Mouse (Mus musculus): ENCODE data around the gene Lman1l. TPM values are rescaled to one million over a fixed set of nuclear protein-coding genes. Genes with fewer than 3 reads are reported as not detected.

Gene Lman1l
- polyA plus RNA-seq, 1 experiment from 2014 or later, result not detected

GRCm38 (mm10) chr9:57628717-57629116 lies 8.1 kb upstream of the Lman1l start:
- WGBS, result 93% methylated on average over 12 of the region's 12 CpGs
- H3K9me3 ChIP-seq, result no peaks in the 10 kb centered on the region
- peaks cover 99% of the 10 kb centered on the region for H3K36me3 ChIP-seq (replicated peaks)

DNA sequence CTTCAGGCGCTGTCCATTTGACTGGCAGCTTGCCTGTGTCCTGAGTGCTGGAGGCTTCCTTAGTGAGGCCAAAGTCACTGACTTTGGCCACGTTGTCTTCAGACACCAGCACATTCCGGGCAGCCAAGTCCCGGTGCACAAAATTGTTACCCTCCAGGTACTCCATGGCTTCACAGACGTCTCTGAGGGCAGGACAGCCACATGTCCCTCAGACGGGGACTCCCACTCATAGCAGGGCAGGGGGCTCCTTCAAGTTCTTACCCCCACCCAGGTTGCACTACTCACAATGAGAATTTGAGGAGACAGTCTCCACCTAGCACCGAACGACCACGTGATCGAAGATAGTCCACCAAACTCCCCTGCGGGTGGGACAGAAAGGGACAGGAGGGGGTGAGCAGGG lies 7.3 kb upstream of the Lman1l start:
- H3K4me3 ChIP-seq, result no peak overlapping the region
- H3K36me3 ChIP-seq (replicated peaks), result peaks cover 91% of the 10 kb centered on the region
- H3K27ac ChIP-seq (replicated peaks), result no peak overlapping the region
- WGBS, result 96% methylated on average over 11 of the region's 11 CpGs
- H3K9me3 ChIP-seq, result no peaks in the 10 kb centered on the region
- 0 out of 2 replicates have a peak, but pooled peaks cover 2% of the 10 kb centered on the region for H3K4me1 ChIP-seq
- no peaks in the 10 kb centered on the region for H3K27me3 ChIP-seq (replicated peaks; ENCODE audit: low read depth, poor library complexity, severe bottlenecking)
- no peak for DNase-seq (ENCODE audit: low spot score)

More at GRCm38 (mm10) chr9:57628717-57629116, 8.1 kb upstream of the Lman1l start:
- no peak overlapping the region for H3K27ac ChIP-seq (replicated peaks)
- no peak for DNase-seq (ENCODE audit: low spot score)
- no peaks in the 10 kb centered on the region for H3K27me3 ChIP-seq (replicated peaks; ENCODE audit: low read depth, poor library complexity, severe bottlenecking)
- no peak overlapping the region for H3K4me3 ChIP-seq
- H3K4me1 ChIP-seq, result 0 out of 2 replicates have a peak, but pooled peaks cover 2% of the 10 kb centered on the region

DNA sequence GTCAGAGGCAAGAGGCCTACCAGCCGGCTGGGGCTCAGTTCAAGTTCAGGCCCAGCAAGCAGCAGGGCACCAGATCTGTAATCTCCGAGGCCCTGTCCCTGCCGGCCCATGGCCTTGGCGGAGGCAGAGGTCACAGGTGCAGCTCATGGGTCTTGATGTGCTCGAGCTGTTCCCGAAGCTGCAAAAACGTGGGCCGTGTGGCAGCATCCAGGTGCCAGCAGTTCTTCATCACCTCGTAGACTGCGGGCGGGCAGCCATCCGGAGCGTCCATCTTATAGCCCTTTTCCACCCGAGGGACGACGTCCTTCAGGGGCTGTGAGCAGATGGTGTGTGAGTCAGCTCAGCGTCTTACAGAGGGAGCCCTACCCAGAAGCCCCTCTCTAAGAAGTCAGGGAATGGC lies 6.6 kb upstream of the Lman1l start:
- 0 out of 2 replicates have a peak, but pooled peaks cover 2% of the 10 kb centered on the region for H3K4me1 ChIP-seq
- H3K36me3 ChIP-seq (replicated peaks), result peaks cover 84% of the 10 kb centered on the region
- no peak overlapping the region for H3K4me3 ChIP-seq
- DNase-seq (ENCODE audit: low spot score), result no peak
- WGBS, result 93% methylated on average over 17 of the region's 17 CpGs
- no peaks in the 10 kb centered on the region for H3K27me3 ChIP-seq (replicated peaks; ENCODE audit: low read depth, poor library complexity, severe bottlenecking)
- H3K9me3 ChIP-seq, result no peaks in the 10 kb centered on the region
- no peak overlapping the region for H3K27ac ChIP-seq (replicated peaks)

GRCm38 (mm10) chr9:57625674-57626500 lies 5.3 kb upstream of the Lman1l start:
- H3K27me3 ChIP-seq (replicated peaks; ENCODE audit: low read depth, poor library complexity, severe bottlenecking), result no peaks in the 10 kb centered on the region
- H3K27ac ChIP-seq (replicated peaks), result no peak overlapping the region
- 0 out of 2 replicates have a peak, but pooled peaks cover 2% of the 10 kb centered on the region for H3K4me1 ChIP-seq
- peaks cover 71% of the 10 kb centered on the region for H3K36me3 ChIP-seq (replicated peaks)
- 82% methylated on average over 15 of the region's 15 CpGs for WGBS
- no peaks in the 10 kb centered on the region for H3K9me3 ChIP-seq
- no peak overlapping the region for H3K4me3 ChIP-seq
- no peak for DNase-seq (ENCODE audit: low spot score)

DNA sequence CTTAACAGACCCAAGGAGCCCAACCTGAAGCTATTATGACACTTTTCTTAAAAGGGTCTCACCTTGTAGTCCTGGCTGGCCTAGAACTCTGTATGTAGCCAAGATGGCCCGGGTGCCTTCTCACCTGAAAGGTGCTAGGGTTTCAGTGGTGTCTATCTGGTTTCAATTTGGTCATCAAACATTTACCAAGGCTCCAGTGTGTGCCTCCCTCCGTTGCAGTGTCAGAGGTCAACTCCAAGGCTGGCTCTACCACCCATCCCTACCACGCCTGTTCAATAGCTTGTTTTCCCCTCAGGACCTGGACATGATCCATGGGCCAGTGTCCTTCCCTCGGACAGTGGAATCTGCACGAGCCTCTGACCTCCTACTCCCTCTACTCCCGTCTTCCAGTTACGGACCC lies 3.7 kb upstream of the Lman1l start:
- Histone ChIP-seq H3K27ac (replicated peaks) (no peak overlapping the region), H3K9me3 (no peaks in the 10 kb centered on the region), H3K4me3 (no peak overlapping the region), H3K36me3 (replicated peaks) (peaks cover 55% of the 10 kb centered on the region), H3K4me1 (peaks cover 6% of the 10 kb centered on the region; the same call in 1 of the 2 replicates), H3K27me3 (replicated peaks; ENCODE audit: low read depth, poor library complexity, severe bottlenecking) (no peaks in the 10 kb centered on the region)
- WGBS, result 78% methylated on average over 7 of the region's 7 CpGs
- no peak for DNase-seq (ENCODE audit: low spot score)

DNA sequence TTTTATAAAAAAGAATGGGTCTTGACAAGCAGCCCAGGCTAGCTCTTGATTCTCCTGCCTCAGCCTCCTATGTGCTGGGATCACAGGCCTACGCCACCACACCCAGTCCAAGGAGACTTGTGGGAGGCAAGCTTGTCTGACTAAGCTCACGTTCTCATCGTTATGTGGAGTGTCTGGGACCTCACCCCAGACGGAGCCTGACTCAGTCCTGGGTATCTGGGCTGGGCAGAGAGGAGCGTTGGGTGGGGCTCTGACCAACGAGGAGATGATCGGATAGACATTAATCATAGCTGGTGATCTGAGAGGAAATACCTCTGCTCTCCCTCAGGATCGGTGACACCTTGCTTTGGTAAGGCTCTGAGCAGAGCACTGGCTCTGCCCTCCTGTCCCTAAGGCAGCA lies 1.7 kb downstream of the Lman1l start:
- 80% methylated on average over 8 of the region's 8 CpGs for WGBS
- no peak for DNase-seq (ENCODE audit: low spot score)
- Histone ChIP-seq H3K36me3 (replicated peaks) (peaks cover under 1% of the 10 kb centered on the region; the same call in 1 of the 2 replicates), H3K4me3 (no peak overlapping the region), H3K4me1 (peaks cover 4% of the 10 kb centered on the region; the same call in 1 of the 2 replicates), H3K27me3 (replicated peaks; ENCODE audit: low read depth, poor library complexity, severe bottlenecking) (no peaks in the 10 kb centered on the region), H3K27ac (replicated peaks) (no peak overlapping the region), H3K9me3 (no peaks in the 10 kb centered on the region)

DNA sequence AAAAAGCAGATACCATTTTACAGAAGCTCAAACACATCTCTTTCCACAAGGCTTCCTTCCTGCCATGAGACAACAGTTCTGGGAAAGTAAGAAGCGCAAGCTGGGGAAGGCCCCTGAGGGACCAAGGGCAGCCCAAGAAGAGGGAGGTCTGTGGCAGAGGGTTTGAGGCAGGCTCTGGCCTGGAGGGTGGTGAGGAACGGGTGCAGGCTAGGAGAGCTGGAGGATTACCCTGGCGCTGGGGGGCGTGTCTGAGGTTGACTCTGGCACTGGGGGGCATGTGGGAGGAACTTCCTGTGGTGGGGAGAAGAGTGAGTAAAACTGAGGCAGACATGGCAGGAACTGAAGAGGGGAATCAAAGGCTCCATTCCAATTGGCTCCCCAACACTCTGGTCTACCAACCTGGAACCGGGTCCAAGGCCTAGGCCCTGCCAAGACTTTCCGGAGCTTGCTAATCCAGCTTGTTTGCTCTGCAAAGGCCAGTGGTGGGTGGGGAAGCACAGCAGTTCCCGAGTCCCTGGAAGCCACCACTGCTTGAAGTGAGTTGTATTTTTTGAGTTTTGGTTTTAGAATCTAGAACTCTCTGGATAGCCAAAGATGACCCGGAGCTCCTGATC lies 2.9 kb downstream of the Lman1l start:
- Histone ChIP-seq H3K9me3 (no peaks in the 10 kb centered on the region), H3K36me3 (replicated peaks) (no peaks in the 10 kb centered on the region), H3K4me3 (no peak overlapping the region), H3K4me1 (peaks cover 4% of the 10 kb centered on the region; the same call in 1 of the 2 replicates), H3K27ac (replicated peaks) (no peak overlapping the region), H3K27me3 (replicated peaks; ENCODE audit: low read depth, poor library complexity, severe bottlenecking) (no peaks in the 10 kb centered on the region)
- no peak for DNase-seq (ENCODE audit: low spot score)
- 79% methylated on average over 8 of the region's 8 CpGs for WGBS

GRCm38 (mm10) chr9:57614786-57615185 lies 5.8 kb downstream of the Lman1l start:
- 85% methylated on average over 4 of the region's 4 CpGs for WGBS
- no peak for DNase-seq (ENCODE audit: low spot score)
- no peak overlapping the region for H3K27ac ChIP-seq (replicated peaks)
- H3K9me3 ChIP-seq, result no peaks in the 10 kb centered on the region
- no peaks in the 10 kb centered on the region for H3K27me3 ChIP-seq (replicated peaks; ENCODE audit: low read depth, poor library complexity, severe bottlenecking)
- peaks cover 7% of the 10 kb centered on the region; the same call in 1 of the 2 replicates for H3K4me1 ChIP-seq
- H3K4me3 ChIP-seq, result no peak overlapping the region
- H3K36me3 ChIP-seq (replicated peaks), result no peaks in the 10 kb centered on the region

DNA sequence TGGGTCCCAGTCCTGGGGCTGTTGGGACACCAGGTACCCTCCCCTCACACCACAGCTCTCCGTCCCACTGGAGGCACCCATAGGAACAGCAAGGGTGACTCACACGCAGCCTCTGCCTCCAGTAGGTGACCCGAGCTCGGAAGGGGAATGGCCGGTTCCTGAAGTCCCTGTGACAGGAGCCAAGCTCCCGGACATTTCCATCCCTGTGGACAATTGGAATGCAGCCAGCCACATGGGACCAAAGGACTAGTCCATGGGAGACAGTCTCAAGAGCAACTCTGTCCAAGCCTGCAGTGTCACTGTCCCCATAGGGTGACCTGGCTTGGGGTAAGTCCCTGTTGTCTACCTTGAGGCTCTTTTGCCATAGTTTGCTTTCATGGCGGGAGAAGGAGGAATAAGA lies 6.6 kb downstream of the Lman1l start:
- WGBS, result 88% methylated on average over 7 of the region's 7 CpGs
- Histone ChIP-seq H3K27ac (replicated peaks) (no peak overlapping the region), H3K4me3 (no peak overlapping the region), H3K9me3 (no peaks in the 10 kb centered on the region), H3K27me3 (replicated peaks; ENCODE audit: low read depth, poor library complexity, severe bottlenecking) (no peaks in the 10 kb centered on the region), H3K36me3 (replicated peaks) (no peaks in the 10 kb centered on the region), H3K4me1 (peaks cover 7% of the 10 kb centered on the region; the same call in 1 of the 2 replicates)
- no peak for DNase-seq (ENCODE audit: low spot score)

DNA sequence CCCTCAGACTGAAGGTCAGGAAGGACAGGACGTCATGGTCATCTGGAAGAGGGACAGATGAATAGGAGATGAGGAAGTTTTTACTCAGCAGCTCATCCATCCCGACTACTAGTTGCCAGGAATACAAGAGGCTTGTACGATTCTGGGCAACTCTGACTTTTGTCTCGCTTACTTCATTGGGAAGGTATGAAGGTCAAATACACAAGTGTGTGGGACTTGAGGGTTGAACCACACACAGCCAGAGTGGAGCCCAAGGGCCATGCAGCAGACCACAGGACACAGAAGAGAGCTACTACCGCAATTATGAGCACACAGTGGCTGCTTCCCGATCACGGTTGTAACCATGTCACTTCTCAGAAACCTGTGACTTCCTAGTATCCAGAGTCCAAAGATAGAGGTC lies 8.0 kb downstream of the Lman1l start:
- no peak overlapping the region for H3K27ac ChIP-seq (replicated peaks)
- no peak overlapping the region for H3K4me3 ChIP-seq
- H3K27me3 ChIP-seq (replicated peaks; ENCODE audit: low read depth, poor library complexity, severe bottlenecking), result no peaks in the 10 kb centered on the region
- H3K9me3 ChIP-seq, result no peaks in the 10 kb centered on the region
- WGBS, result 87% methylated on average over 7 of the region's 7 CpGs
- peaks cover 7% of the 10 kb centered on the region; the same call in 1 of the 2 replicates for H3K4me1 ChIP-seq
- H3K36me3 ChIP-seq (replicated peaks), result no peaks in the 10 kb centered on the region
- DNase-seq (ENCODE audit: low spot score), result no peak

GRCm38 (mm10) chr9:57610359-57610826 lies 10.2 kb downstream of the Lman1l start:
- Histone ChIP-seq H3K9me3 (no peaks in the 10 kb centered on the region), H3K36me3 (replicated peaks) (no peaks in the 10 kb centered on the region), H3K27ac (replicated peaks) (no peak overlapping the region), H3K27me3 (replicated peaks; ENCODE audit: low read depth, poor library complexity, severe bottlenecking) (peaks cover 13% of the 10 kb centered on the region), H3K4me3 (no peak overlapping the region), H3K4me1 (peaks cover 16% of the 10 kb centered on the region)
- no peak for DNase-seq (ENCODE audit: low spot score)
- 58% methylated on average over 3 of the region's 3 CpGs for WGBS

GRCm38 (mm10) chr9:57609803-57610202 lies 10.8 kb downstream of the Lman1l start:
- DNase-seq (ENCODE audit: low spot score), result no peak
- peaks cover 19% of the 10 kb centered on the region for H3K27me3 ChIP-seq (replicated peaks; ENCODE audit: low read depth, poor library complexity, severe bottlenecking)
- H3K27ac ChIP-seq (replicated peaks), result no peak overlapping the region
- no peak overlapping the region for H3K4me3 ChIP-seq
- peaks cover 16% of the 10 kb centered on the region for H3K4me1 ChIP-seq
- 69% methylated on average over 3 of the region's 3 CpGs for WGBS
- no peaks in the 10 kb centered on the region for H3K36me3 ChIP-seq (replicated peaks)
- H3K9me3 ChIP-seq, result no peaks in the 10 kb centered on the region

Measured in embryonic facial prominence, embryonic 10.5 days (tissue).